Mouse (Mus musculus) heart, adult 2 months (tissue): Measurements from ENCODE around the gene Mvp.

Source experiments
- CTCF ChIP-seq: fragments of 200-600 bp; IDR thresholded peaks from 2 replicates; pipeline ENCODE4 v1.8.1; 2022; ENCODE audit warnings: antibody characterized with exemption, mild to moderate bottlenecking, moderate library complexity
- POLR2A ChIP-seq: fragments of 200-500 bp; IDR thresholded peaks from 2 replicates; pipeline ENCODE4 v1.6.1; 2011; ENCODE audit warnings: mild to moderate bottlenecking, low read depth, low read length, control low read depth; ENCODE audit not compliant: insufficient read depth

- TF ChIP-seq CTCF (no peak), POLR2A (no peak)
Observed at GRCm38 (mm10) chr7:126975893-126975949, 38.7 kb downstream of the Mvp start, which contains the start of gene Cdipt.
